9 mouse cellular contexts compared by ENCODE assay signal in genomic region chr9:71667616-71668015, GRCm38 (mm10).
DNase-seq lines count a peak whose midpoint lies in the region.
"Had no signal": no experiment of that assay in that cellular context is flagged by ENCODE, and none has a peak within 500 bp of the region (broad histone marks: within the 10 kb centered on the region; RNA-seq: fewer than 3 reads in every experiment).

No protein-coding gene starts in this region.

- no peak overlapping the region for H3K4me3 ChIP-seq in macrophage (ENCODE audit: inconsistent target)
- H3K4me3 ChIP-seq in forebrain, embryonic 10.5 days: no peak overlapping the region

- intact Hi-C loops in gastrocnemius, postnatal 14 days (cut with DNase I; ENCODE audit: low total_unique reads): no loop called here
- intact Hi-C loops in gastrocnemius, postnatal 36 days (cut with DNase I): no loop called here

- H3K27ac ChIP-seq in macrophage: peak overlapping the region; percentile 8; the same call in 1 of the 2 replicates
- no peak overlapping the region for H3K27ac ChIP-seq in forebrain, embryonic 10.5 days

- H3K9me3 ChIP-seq in forebrain, embryonic 10.5 days: no peaks in the 10 kb centered on the region; the same call in 1 of the 2 replicates

- H3K27me3 ChIP-seq in forebrain, embryonic 10.5 days (ENCODE audit: poor library complexity, severe bottlenecking): no peaks in the 10 kb centered on the region

- WGBS in macrophage (ENCODE audit: missing documents): 3% methylated on average over 5 of the region's 5 CpGs
- WGBS in forebrain, embryonic 10.5 days: 70% methylated on average over 5 of the region's 5 CpGs

- no peaks in the 10 kb centered on the region for H3K79me2 ChIP-seq in macrophage (ENCODE audit: inconsistent target)

- peak; percentile 12 for DNase-seq in gastrocnemius, postnatal 14 days
- no peak for DNase-seq in gastrocnemius, postnatal 36 days
- DNase-seq in heart, adult 8-10 months (ENCODE audit: low spot score): peak; percentile 77
- DNase-seq in kidney, adult 9 months: peak; percentile 75
- DNase-seq in Muller cell, postnatal 12 days (ENCODE audit: inconsistent ontology term): no peak
- no peak for DNase-seq in left cerebral cortex, adult 9 months (ENCODE audit: low spot score in 2 of 2)
- DNase-seq in forebrain, embryonic 10.5 days (ENCODE audit: extremely low spot score, low spot score): no peak
- DNase-seq: left cerebral cortex, postnatal 4 days had no signal

- peaks cover 37% of the 10 kb centered on the region for H3K4me1 ChIP-seq in forebrain, embryonic 10.5 days

- H3K36me3 ChIP-seq in macrophage (ENCODE audit: inconsistent target): no peaks in the 10 kb centered on the region
- H3K36me3 ChIP-seq in forebrain, embryonic 10.5 days (replicated peaks): no peaks in the 10 kb centered on the region

Comparison
In these comparisons a context has a peak if more than half of its experiments do, and no peak if none do; other contexts are left out.
1. DNase-seq: peak in gastrocnemius, postnatal 14 days (single experiment), heart, adult 8-10 months (single experiment) and kidney, adult 9 months (single experiment); none in gastrocnemius, postnatal 36 days (0 of 2), Muller cell, postnatal 12 days (single experiment), left cerebral cortex, adult 9 months (0 of 2) and forebrain, embryonic 10.5 days (single experiment).